Mouse (Mus musculus) urinary bladder, adult 18-20 months (tissue): ENCODE measurements around the gene Rbfox2.

ENCODE experiments used
- DNase-seq, 2 experiments: peaks; one replicate each; pipeline ENCODE4 v3.0.0; 2022; ENCODE audit warnings: low spot score in 2 of 2, mixed read lengths in 2 of 2

The Rbfox2 gene

DNA sequence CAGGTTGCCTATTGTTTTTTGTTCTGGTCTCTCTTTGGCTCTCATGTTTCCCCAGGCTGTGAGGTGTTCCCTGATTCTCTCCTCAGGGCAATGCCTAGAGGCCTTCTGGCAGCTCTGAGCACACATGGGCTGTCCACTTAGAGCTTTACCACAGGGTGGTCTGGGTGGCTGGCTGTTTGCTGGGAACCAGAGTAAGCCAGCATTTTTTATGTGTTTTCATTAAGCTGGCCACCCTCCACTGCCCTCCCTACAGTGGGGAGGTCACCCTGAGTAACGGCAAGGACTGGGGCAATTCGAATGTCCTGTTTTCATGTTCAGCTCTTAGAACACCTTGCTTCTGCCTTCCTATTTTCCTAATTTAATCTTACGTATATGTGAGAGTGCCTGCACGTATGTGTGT is 24.6 kb upstream of the Rbfox2 start:
- no peak for DNase-seq

DNA sequence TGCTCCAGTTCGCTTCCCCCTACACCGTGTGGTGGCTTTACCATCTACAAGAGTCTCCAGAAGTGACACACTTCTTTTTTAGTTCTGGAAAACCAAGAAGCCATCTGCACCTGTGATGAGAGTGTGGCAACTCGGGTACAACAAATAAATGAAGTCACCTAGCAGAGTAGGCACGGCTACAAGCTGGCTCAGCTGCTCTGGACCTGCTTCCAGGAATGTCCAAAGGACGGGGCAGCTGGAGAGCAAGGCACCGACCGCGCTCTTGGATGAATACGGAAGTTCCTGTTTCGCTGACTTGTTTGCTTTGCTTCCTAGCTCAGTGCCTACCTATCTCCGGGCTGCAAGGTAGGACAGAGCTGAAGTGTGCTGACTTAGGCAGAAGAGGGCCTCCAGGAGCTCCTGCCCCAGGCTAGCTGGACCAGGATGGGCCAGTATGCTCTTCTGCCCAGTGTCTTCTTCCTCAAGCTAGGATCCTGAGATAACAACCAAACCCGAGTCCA is 22.9 kb upstream of the Rbfox2 start:
- no peak for DNase-seq

DNA sequence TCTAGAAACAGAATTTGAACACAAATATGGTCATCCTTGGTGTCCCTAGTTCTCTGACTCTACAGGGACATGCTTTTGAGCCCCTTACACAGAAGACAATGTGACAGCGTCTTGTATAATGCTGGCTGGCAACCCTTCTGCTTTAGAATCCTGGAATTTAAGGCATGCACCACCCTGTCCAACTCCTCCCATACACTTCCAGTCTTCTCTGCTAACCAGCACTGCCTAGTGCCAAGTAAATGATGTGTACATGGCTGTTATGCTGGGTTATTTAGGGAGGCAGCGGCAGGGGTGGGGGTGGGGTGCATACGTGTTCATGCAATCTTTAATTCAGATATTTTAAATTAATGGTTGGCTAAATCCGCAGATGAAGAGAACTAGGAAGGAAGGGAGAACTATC is 19.6 kb upstream of the Rbfox2 start:
- no peak for DNase-seq

DNA sequence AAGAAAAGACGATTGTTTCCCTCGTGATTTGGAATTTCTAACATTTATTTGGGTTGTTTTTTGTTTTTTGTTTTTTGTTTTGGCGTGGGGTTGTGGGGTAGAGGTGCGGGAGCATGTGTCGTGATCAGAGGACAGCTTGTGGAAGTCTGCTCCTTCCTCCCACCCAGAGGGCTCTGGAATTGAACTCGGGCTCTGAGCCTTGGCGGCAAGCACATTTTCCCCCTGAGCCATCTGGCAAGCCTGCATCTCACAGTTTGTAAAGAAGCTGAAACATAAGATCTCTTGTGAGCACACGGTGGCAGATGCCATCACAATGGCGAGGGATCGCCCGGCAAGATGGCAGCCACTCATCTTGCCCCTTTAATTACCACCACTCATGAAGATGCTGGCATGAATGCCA is 17.6 kb upstream of the Rbfox2 start:
- DNase-seq: no peak

DNA sequence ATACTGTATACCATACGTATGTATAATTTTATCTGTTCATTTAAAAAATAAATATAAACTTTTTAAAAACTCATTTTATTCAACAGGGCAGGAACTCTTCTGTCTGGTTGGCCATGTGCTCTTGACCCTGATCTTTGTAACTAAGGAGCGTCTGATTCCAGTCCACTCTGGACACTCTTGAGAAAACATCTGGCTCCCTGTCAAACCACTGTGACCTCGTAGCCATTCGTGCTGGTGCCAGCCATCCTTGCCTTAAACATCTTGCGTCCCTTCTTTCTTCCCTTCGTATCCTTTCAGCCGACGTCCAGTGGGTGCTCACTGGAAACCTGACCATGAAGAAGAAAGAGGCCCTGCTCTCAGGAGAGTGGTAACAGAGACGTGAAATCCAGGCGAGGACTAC is 16.4 kb upstream of the Rbfox2 start:
- no peak for DNase-seq

DNA sequence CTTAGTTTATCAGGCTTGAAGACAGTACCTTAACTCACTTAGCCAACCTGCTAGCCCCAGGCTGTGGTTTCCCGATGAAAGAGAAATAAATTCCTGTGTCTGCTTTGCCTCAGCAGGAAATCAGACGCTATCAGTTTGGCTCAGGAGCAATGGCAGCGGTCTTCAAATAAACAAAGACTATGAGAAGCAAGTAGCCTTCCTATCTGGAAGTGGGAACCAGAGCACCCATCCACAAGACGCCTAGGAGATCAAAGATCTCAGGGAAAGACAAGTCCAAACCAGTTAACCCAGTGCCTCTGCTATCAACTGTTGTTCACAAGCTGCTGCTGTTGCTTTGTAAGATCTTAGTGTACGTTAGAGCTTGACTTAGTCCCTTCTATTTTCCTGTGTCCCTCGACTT is 6.9 kb upstream of the Rbfox2 start:
- no peak for DNase-seq

DNA sequence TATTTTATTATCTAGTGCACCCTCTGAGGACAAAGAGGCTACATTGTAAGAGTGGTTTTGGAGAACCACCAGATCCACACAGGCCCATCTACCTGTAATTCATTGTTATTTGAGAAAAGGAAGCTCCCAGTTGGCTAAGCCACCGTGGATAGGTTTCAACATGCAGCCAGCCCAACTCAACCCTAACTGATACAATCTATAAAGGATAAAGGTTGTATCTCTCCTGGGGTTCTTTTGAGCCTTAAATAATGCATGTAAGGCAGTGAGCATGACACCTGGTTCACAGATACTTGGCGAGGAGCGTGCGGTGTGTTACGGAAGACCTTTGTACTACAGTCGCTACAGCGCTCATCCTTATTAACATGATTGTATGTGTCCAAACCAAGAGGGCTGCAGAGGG is 6.0 kb upstream of the Rbfox2 start:
- no peak for DNase-seq

DNA sequence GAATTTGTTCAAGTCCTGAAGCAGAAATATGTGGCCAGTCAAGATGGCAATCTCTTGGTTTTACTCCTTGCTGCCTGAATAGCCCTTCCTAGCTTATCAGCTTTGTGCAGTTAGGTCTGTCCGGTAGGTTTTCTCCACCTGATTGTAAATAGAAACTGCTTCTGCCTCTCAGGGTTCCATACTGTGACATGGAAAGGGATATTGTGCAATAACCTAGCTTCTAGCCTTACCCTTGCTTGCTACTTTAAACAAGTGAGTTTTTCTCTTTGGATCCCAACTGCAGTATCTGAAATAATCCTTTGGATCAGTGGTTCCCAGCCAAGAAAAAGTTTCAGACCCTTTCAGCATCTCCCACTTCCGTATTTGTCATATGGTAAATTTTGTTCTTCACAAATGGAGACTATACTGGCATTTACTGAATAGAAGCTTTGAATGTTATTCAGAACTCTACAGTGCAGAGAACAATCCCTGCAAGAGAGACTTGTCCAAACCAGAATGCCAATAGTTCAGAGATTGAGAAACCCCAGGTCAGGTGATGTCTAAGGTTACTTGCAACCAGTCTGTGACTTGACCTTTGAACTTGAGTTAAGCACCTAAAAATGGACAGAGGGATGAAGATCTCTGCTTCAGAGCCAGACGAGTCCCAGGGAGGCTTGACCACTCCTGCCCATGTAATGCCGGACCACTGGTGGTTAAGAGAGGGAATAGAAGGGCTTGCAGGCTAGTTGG is 1.1 kb upstream of the Rbfox2 start:
- no peak for DNase-seq

DNA sequence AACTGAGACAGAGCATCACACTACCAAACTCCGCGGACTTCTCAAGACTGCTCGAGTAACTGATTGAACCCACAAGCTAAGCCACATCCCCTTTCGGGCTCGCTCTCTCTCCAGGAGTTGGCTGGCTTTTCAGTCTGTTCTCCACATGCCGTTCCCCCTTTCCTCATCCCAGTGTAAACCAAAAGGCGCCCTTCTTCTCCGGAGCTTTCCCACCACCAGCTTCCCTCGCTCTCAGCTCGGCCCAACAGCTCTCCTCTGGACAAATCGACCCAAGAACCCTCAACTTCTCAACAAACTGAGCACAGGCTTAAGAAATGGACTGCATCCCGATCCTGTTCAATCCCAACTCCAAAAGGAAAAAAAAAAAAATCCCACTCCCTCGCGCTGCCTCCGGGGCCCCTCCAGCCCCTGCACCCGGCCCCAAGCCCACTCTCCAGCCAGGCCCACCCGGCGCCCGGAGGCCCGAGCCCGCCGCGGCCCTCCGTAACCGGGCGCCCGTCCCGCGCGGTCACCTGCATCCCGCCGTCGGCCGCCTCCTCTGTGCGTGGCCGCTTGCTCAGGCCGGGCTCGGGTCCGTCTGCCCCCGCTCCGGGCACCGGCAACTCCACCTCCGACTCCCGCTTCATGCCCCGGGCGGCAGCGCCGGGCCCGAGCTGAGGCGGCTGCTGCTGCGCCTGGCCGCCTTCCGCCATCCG is 805 bp downstream of the Rbfox2 start:
- peak; percentile 20 to 21 for DNase-seq

DNA sequence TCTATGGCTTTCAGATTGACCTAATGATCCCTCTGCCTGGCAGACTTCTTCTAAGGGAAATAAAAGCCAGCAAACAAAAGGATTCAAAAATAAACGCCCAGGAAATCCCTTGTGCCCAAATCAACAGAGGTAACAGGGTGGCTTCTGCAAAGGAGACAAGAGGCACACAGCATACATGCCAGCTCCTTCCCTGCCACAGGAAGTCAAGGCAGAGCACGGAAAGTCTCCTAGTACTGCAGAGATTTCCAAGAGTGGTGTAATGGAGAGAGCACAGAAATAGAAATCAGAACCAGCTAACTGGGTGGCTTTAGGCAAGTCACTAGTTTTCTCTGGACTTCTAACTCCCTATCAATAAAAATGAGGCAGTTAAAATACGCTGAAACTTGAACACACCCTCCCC is 1.8 kb downstream of the Rbfox2 start:
- DNase-seq: no peak

DNA sequence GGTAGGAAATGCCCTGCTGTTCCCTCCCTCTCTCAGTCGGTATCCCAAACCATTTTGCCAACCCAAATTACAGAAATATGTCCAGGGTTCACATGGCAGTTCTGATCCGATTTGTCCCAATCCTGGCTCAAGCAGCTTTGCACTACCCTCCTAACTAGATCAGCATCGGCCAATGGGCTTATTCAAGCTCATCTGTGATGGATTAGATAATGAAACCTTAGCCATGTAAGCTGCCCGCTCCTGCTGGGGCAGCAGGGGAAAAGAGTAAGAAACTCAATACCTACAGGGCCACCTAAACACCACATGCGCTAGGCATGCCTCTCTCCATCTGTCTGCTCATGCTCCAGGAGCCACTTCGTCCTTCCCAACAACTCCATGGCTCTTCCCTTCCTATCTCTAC is 5.7 kb downstream of the Rbfox2 start:
- DNase-seq: no peak

DNA sequence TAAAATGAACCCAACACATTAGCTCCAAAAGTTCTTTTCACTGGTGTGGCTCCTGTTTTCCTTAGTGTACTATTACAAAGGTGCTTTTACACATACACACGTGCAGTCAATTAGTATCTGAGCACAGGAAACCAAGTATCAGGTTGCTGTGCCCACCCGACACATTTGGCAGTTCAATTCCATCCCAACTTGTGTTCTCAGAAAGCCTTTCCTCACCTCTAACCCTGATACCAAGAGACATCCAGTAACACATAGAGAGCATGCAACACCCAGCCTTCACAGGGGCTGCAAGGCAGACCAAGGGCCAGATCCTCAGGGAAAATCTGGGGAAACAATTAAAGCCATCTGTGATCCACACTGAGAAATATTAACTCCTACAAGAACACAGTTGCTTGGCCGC is 8.2 kb downstream of the Rbfox2 start:
- DNase-seq: no peak

DNA sequence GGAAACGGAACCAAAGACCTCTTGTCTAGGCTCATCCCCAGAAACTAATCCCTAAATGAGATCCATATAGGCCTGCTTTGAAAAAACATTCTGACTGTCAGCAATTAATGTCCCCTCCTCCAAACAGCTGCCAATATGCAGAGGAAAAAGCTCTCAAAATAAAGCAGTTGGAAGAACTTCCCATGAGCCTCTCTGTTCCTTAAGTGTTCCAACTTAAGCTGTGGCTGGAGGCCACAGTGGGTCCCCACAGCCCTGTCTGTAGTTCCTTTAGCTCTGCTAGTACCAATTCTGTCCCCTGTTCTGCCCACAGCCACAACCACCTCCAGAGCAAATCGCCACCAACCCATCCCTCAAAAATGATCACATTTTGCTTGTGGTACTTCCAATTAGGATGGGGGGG is 10.2 kb downstream of the Rbfox2 start:
- no peak for DNase-seq

DNA sequence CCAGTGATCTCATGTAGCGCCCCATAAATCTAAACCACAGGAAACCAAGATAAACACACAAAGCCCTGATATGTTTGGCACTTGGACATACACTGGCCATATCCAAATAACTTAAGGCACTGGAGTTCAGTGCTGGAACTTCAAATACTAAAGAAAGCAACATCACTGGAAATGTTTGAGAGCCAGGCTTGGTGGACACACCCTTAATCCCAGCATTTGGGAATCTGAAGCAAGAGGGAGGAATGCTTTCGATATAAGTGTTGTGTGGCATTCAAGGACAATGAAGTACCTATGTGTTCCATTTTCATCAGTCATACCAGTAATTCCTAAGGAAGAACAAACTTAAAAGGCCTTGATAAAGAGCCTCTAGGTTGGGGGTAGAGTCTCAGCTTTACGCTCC is 13.3 kb downstream of the Rbfox2 start:
- DNase-seq: no peak

DNA sequence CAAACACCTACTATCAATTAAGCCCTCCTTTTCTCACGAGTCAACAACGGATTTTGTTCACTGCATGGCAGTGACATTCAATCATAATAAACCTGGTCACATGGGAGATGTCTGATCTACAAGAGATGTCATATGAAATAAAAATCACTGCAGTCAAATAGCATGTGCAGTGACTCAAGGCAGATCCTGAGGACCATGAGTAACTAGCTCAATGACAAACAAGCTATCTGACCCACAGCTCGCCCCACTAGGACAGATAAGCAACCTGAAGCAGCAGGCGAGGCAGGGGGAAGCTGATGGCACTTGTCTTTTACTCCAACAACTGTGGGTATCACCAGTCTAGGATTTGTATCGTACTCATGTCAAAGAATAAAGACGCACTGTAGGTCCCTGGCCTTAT is 14.4 kb downstream of the Rbfox2 start:
- DNase-seq: no peak

DNA sequence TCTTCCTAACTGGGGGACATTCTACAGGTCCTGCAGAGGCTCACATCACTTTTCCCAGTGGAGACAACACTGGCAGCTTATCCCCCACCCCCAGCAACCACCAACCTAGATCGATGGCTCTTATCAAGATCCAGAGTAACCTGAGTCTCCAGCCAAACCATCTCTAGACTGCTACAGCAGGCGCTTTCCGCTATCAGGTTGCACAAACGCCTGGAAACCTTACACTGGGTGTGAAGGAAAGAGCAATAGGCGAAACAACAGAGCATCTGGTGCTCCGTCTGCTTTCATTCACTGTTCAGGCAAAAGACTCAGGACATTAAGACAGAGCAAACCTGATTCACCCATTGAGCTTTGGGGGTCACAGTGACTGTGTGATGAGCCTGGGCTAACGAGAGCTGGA is 15.3 kb downstream of the Rbfox2 start:
- no peak for DNase-seq

DNA sequence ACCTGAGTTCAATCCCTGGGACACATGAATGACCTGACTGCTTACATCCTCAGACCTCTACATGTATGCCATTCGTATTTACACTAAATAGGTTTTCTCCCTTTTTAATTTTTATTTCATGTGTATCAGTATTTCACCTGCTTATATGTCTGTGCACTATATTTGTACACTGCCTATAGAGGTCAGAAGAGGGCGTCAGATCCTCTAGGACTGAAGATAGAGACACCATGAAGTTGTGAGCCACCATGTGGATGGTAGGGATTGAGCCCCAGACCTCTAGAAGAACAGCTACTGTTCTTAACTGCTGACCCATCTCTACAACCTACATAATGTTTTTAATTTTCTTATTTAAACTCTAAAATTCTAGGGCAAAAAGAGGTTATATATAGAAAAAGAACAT is 16.5 kb downstream of the Rbfox2 start:
- no peak for DNase-seq

DNA sequence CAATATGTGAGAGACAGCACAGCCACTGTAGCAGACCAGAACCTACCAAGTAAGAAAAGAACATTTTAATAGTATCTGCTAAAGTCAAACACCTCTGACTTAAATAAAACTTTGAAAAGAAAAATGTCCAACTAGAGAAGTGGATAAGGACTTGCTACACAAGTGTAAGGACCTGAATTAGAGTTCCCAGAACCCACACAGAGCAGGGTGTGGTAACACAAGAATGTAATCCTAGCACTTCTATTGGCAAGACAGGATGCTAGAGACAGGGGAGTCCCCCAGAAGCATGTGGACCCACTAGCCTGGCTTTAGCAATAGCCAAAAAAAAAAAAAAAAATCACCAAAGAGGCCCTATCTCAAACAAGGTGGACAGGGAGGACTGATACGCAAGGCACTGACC is 26.7 kb downstream of the Rbfox2 start:
- DNase-seq: no peak

DNA sequence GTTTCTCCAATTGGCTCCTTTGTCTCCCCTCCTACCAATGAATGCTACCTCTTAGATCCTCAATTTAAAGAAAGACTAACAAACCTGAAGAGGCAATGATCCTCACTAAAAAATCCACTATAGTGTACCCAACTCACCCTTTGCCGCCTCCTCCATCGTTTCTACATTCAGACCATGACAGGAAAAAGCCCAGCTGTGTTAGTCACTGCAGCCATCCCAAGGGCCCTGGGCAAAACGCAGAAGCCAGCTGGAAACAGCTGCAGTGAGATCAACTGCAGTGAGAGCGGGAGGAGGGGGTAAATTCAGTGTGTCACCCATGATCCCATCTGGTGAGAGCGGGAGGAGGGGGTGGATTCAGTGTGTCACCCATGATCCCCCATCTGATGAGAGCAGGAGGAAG is 28.0 kb downstream of the Rbfox2 start:
- no peak for DNase-seq

DNA sequence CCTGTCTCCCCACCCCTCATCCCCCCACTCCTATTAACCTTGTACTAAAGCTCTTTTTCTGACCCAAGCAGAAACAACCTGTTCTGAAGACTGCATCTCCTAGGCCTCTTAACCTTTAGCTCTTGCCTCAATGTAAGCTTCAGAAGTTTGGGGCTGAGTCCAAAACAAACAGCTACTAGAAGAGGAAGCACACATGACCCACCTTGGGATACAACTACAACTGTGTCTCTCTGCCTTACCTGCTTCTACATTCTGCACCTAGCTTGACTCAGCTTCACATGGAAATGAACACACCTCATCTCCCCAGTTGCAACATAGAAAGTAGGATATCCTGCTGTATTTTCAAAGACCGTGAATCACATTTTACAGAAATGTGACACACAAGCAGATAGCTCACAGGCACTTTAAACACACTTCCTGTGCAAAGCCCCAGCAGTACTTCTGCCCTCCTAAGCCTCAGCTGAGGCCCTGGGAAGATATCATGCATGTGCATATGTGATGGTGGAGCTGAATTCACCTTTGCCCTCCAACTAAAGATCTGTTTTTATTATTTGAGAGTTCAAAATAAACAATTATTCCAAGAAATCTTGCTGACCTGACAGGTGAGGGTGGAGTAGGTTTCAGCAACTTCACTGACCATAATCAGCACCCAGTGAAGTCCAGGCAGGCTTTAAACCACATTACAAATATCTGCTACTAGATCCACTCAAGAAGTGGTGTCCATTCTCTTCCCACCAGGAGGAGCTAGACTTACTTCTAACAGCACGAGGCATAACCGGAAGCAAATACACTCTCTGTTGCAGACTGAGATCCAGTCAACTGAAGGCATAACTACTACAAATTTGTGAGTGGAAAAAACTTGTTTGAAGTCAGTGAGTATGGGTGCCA is 29.7 kb downstream of the Rbfox2 start:
- DNase-seq: no peak

DNA sequence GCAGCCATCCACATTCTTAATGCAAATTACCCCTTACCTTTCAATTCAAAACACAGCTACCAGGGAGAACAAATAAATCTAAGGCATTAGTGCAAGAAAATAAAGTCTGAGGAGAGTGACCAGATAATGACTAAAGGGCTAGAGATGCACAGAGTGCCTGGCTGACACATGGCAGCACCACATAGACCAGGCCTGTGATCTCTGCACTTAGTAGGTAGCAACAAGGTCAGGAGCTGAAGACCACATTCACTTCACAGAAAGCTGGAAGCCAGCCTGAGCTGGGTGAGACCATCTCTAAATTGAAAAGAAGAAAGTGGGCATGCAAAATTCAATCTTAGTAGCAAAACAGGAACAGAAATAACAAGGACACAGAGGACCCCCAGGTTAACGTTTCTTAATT is 30.5 kb downstream of the Rbfox2 start:
- DNase-seq: no peak

DNA sequence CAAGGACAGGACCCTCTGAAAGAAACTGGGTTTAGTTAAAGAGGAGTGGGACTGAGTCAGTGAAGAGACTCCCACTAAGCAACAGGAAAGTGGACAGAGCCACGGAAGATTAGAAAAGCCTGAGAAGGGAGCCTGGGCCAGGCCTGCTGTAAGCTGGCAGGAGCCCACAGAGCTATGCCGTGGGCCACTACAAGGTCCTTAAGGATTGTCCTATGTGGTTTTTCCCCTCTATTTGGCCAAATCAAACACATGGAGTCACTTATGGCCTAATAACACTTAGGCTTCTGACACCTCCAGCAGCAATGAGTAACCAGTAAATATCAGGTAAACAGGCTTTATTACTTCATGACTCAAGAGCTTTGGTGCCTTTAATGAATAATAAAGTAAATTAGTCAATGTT is 31.2 kb downstream of the Rbfox2 start:
- DNase-seq: no peak

DNA sequence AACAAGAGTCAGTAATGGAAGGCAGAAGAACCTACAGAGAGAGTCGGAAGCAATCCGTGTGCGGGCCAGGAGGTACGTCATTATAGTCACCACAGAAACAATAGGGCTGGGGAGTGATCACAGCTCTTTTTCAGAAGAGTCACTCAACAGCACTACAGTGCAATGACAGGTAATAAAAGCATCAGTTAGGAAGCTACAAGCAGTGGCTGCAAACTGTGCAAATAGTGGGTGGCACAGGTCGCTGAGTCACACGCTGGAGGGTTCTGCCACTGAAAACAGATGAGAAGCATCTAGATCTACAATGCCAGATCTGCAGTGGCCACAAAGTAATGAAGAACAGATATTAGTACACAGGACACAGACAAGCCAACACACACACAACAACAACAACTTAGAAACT is 32.9 kb downstream of the Rbfox2 start:
- no peak for DNase-seq
